Mouse (Mus musculus) erythroblast, adult 5-6 weeks (primary cell): ENCODE results near the gene Elf4. TPM values are rescaled to one million over a fixed set of nuclear protein-coding genes. Genes with fewer than 3 reads are reported as not detected.

ENCODE experiments used
- ATAC-seq: replicated peaks from 2 replicates; pipeline ENCODE4 v1.8.0; 2016; ENCODE audit warnings: moderate number of reproducible peaks, mild to moderate bottlenecking, moderate TSS enrichment, inconsistent platforms; ENCODE audit not compliant: poor library complexity, low FRiP score, severe bottlenecking
- total RNA-seq, 2 experiments: library from RNA; stranded (forward) in 1 of 2; stranded (reverse) in 1 of 2; fragments of 150-400 nt in 1 of 2; fragments of 200-764, 138-1000 nt in 1 of 2; gene quantifications; 2 replicates each; pipeline versions ENCODE4 v1.2.3 to v1.2.4; 2015 to 2017; ENCODE audit warnings: low replicate concordance in 2 of 2

Elf4 gene
- total RNA-seq, 2 experiments from 2014 or later = 6.3 to 26.5 TPM

DNA sequence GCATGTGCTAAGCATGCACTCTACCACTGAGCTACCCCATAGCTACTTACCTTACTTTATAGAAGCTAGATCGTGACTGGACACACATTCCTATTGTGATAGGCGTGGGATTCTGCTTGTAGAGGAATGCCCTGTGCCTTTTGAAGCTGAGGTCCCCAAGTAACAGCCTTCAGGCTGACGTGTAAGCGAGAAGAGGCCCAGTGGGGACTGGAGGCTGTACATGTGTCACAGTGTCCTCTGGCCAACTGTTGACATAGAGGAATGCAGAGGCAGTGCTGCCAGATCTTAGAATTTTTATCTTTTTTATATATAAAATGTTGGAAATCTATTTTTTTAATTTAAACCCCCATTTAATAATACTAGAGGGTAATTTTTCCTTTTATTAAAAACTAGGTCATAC, 62.9 kb downstream of the Elf4 start:
- no peak for ATAC-seq

DNA sequence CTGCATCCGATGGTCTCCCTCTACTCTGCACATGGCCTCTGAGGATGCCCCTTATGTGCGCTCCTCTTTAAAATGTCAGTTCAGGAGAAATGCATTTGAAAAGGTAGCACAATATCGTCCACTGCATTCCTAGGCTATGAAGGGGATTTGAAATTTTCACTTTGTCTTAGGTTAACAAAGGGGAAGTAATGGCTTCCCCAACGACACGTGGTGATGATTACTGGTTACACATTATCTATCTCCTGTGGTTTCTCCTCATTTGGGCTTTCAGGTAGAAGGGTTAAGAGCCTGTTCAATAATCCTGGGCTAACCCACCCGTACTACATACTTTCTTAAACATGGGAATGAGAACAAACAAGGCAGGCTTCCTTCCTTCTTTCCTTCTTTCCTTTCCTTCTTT, 73.6 kb downstream of the Elf4 start:
- ATAC-seq = no peak

DNA sequence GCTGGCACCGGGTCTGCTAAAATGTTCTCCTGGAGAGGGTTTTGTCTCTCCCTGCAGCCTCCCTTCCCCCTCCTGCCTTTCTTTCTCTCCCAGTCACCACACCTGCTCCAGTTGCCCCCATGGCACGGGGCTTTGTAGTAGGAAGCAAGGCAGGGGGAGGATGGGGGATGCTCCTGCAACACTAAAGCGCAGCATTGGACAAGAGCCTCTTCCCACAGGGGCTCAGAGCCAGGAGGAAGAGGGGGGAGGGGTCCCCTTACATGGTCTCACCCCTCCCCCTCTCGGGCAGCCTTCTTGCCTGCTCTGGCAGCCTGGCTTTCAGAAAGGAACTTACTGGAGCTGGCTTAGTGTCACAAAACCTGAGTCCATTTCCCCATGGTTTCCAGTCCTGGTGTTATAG, 77.0 kb downstream of the Elf4 start:
- no peak for ATAC-seq

DNA sequence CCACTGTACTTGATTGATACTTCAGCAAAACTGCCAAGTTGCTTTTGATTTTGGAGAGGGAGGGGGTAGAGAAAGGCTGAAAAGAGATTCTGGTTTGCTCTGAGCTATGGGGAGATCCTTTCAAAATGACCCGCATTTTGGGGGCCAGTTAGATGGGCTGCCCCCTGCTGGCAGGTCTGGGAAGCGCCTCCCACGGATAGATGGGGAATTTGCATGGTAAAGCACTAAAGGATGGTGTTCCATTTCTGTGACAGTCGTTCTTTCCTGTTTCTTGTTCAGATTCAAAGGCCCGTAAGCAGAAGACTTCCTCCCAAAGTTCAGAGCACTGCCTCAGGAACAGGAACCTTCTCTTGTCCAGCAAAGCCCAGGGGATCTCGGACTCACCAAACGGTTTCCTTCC, 79.3 kb downstream of the Elf4 start:
- peak; percentile 64 for ATAC-seq

DNA sequence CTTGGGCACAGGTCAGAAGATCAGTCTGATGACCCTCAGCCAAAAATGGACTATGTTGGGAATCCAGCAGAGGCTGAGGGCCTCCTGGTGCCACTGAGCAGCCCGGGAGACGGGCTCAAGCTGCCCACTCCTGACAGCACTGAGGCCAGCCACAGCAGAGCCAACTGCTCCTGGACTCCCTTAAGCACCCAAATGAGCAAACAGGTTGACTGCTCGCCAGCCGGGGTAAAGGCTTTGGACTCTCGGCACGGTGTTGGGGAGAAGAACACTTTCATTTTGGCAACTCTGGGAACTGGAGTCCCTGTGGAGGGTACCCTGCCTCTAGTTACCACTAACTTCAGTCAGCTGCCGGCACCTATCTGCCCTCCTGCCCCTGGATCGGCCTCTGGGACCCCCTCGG, 95.1 kb downstream of the Elf4 start:
- no peak for ATAC-seq

DNA sequence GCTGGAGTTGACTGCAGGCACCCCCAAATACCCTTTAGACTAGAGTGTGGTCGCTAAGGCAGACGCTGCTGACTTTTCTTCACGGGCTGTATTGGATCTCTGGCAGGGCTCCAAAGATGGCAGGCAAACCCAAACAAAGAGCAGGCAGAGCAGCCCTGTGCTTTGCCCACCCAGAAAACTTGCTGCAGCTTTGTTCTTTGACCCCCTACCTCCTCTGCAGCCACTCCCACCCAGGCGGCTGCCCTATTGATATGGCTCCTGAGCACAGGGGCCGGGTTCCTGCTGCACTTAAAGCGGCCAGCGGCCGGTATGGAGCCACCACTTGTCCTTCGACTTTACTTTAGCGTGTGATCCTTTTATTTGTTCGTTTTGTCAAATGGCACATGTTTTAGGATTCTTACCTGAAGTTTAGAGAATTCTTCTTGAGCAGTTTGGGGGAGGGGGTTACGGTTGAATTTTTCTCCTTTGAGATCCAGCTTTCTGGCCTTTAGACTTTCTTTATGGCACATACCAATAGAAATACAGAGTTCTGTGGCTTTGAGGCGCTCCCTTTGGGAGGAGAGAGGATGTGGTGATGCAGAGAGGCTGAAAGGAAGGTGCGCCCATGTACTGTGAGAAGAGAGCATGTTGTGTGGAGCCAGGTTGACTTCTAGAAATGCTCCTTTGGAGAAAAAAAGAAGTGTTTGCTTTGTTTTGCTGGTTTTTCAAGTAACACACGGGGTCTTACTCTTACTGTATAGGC, 96.9 kb downstream of the Elf4 start:
- no peak for ATAC-seq

Other genes with a start within 250 kb of the Elf4 start
- 7.9 and 9.0 TPM in 2 replicates for gene Utp14a, start 206.3 kb downstream of the Elf4 start, total RNA-seq (2015; ENCODE audit: low replicate concordance)
- 8.8 and 14.2 TPM in 2 replicates for gene Utp14a, start 206.3 kb downstream of the Elf4 start, total RNA-seq (2017; ENCODE audit: low replicate concordance)
- 4.6 and 8.6 TPM in 2 replicates for gene Bcorl1, start 121.8 kb downstream of the Elf4 start, total RNA-seq (2015; ENCODE audit: low replicate concordance)
- gene Bcorl1, start 121.8 kb downstream of the Elf4 start, total RNA-seq (2017; ENCODE audit: low replicate concordance) = 23.8 and 31.1 TPM in 2 replicates
- gene Aifm1, start 50.4 kb upstream of the Elf4 start, total RNA-seq (2015; ENCODE audit: low replicate concordance) = 14.6 and 16.3 TPM in 2 replicates
- 11.8 and 18.1 TPM in 2 replicates for gene Aifm1, start 50.4 kb upstream of the Elf4 start, total RNA-seq (2017; ENCODE audit: low replicate concordance)
- gene Rab33a, start 56.2 kb upstream of the Elf4 start, total RNA-seq (2015; ENCODE audit: low replicate concordance) = not detected in 2 replicates
- not detected in 2 replicates for gene Rab33a, start 56.2 kb upstream of the Elf4 start, total RNA-seq (2017; ENCODE audit: low replicate concordance)
- 5.2 and 5.6 TPM in 2 replicates for gene Zfp280c, start 131.4 kb upstream of the Elf4 start, total RNA-seq (2015; ENCODE audit: low replicate concordance)
- gene Zfp280c, start 131.4 kb upstream of the Elf4 start, total RNA-seq (2017; ENCODE audit: low replicate concordance) = 3.3 and 3.5 TPM in 2 replicates
- 3.3 TPM in 1 of 2 replicates, not detected in the other for gene Slc25a14, start 160.3 kb upstream of the Elf4 start, total RNA-seq (2015; ENCODE audit: low replicate concordance)
- 0.77 TPM in 1 of 2 replicates, not detected in the other for gene Slc25a14, start 160.3 kb upstream of the Elf4 start, total RNA-seq (2017; ENCODE audit: low replicate concordance)
- gene Gpr119, start 211.3 kb upstream of the Elf4 start, total RNA-seq (2015; ENCODE audit: low replicate concordance) = not detected in 2 replicates
- gene Gpr119, start 211.3 kb upstream of the Elf4 start, total RNA-seq (2017; ENCODE audit: low replicate concordance) = not detected in 2 replicates
- 7.7 and 16.9 TPM in 2 replicates for gene Rbmx2, start 231.9 kb upstream of the Elf4 start, total RNA-seq (2015; ENCODE audit: low replicate concordance)
- gene Rbmx2, start 231.9 kb upstream of the Elf4 start, total RNA-seq (2017; ENCODE audit: low replicate concordance) = 6.7 and 8.2 TPM in 2 replicates